Mouse (Mus musculus) heart, adult 2 months (tissue): Measurements from ENCODE around the gene Fbxw7. TPM values are rescaled to one million over a fixed set of nuclear protein-coding genes. Genes with fewer than 3 reads are reported as not detected.
A peak's percentile ranks its signal among the peaks of the same experiment; 100 is the strongest.

ENCODE experiments used
- DNase-seq, 2 experiments: peaks; one replicate each; pipeline ENCODE4 v3.0.0; 2021
- H3K27ac ChIP-seq: fragments of 200-600 bp; 2 replicates; pipeline ENCODE4 v1.8.1; 2022
- H3K27me3 ChIP-seq: fragments of 200-500 bp; 2 replicates; pipeline ENCODE4 v1.6.1; 2012; ENCODE audit warnings: mild to moderate bottlenecking, low read length, inconsistent platforms, mixed read lengths; ENCODE audit not compliant: control insufficient read depth, insufficient read depth
- H3K36me3 ChIP-seq: fragments of 200-500 bp; 2 replicates; pipeline ENCODE4 v1.6.1; 2012; ENCODE audit warnings: low read length, inconsistent platforms; ENCODE audit not compliant: control insufficient read depth, insufficient read depth
- H3K4me1 ChIP-seq: fragments of 200-500 bp; 2 replicates; pipeline ENCODE4 v1.6.1; 2011; ENCODE audit warnings: low read length; ENCODE audit not compliant: control insufficient read depth, insufficient read depth
- H3K4me3 ChIP-seq: fragments of 200-600 bp; 2 replicates; pipeline ENCODE4 v1.8.1; 2022
- H3K79me2 ChIP-seq: fragments of 200-500 bp; replicated peaks from 2 replicates; pipeline ENCODE4 v1.6.1; 2012; ENCODE audit warnings: mild to moderate bottlenecking, inconsistent platforms, low read length, moderate library complexity, mixed read lengths; ENCODE audit not compliant: control insufficient read depth, insufficient read depth
- H3K9ac ChIP-seq: fragments of 200-500 bp; 2 replicates; pipeline ENCODE4 v1.6.1; 2012; ENCODE audit warnings: low read depth, mild to moderate bottlenecking, control low read depth, inconsistent platforms, low read length, mixed read lengths
- CTCF ChIP-seq: fragments of 200-600 bp; IDR thresholded peaks from 2 replicates; pipeline ENCODE4 v1.8.1; 2022; ENCODE audit warnings: antibody characterized with exemption, mild to moderate bottlenecking, moderate library complexity
- EP300 ChIP-seq: fragments of 200-500 bp; IDR thresholded peaks from 2 replicates; pipeline ENCODE4 v1.6.1; 2011; ENCODE audit warnings: low read depth, low read length, control low read depth; ENCODE audit not compliant: insufficient read depth
- POLR2A ChIP-seq: fragments of 200-500 bp; IDR thresholded peaks from 2 replicates; pipeline ENCODE4 v1.6.1; 2011; ENCODE audit warnings: mild to moderate bottlenecking, low read depth, low read length, control low read depth; ENCODE audit not compliant: insufficient read depth
- whole genome bisulfite sequencing: fragments of 180-500 bp; shearing (Covaris S2); methylation state at CpG from one replicate; pipeline ENCODE4 v1.1.7; 2018; 5-methylcytosine and 5-hydroxymethylcytosine counted together
- intact Hi-C: fragments of 180-260 bp; cut with DNase I; formaldehyde crosslinking; loops from one replicate; pipeline ENCODE4 v1.15.1; 2025
- polyA plus RNA-seq: library from polyadenylated mRNA; depleted of rRNA; stranded (reverse); fragments of >200 nt; gene quantifications from 2 replicates; pipeline ENCODE4 v1.2.3, GENCODE M21; 2012
- total RNA-seq, 2 experiments: library from RNA; stranded (reverse); gene quantifications; 2 replicates each; pipeline ENCODE4 v1.2.3; 2021

Gene Fbxw7
- total and polyA plus RNA-seq, 3 experiments, result 14.3 to 44.9 (median 42.8) TPM

GRCm38 (mm10) chr3:84972881-84973280 lies 157.8 kb downstream of the Fbxw7 start:
- no peak overlapping the region for H3K9ac ChIP-seq
- H3K4me3 ChIP-seq, result no peak overlapping the region
- TF ChIP-seq CTCF (no peak), POLR2A (no peak), EP300 (no peak)
- no peaks in the 10 kb centered on the region; the same call in 1 of the 2 replicates for H3K79me2 ChIP-seq
- WGBS, result 93% methylated on average over 2 of the region's 2 CpGs
- no peaks in the 10 kb centered on the region for H3K27me3 ChIP-seq
- H3K36me3 ChIP-seq, result peaks cover 7% of the 10 kb centered on the region
- intact Hi-C loops, result no loop called here
- no peak overlapping the region for H3K27ac ChIP-seq
- H3K4me1 ChIP-seq, result no peaks in the 10 kb centered on the region
- no peak for DNase-seq

DNA sequence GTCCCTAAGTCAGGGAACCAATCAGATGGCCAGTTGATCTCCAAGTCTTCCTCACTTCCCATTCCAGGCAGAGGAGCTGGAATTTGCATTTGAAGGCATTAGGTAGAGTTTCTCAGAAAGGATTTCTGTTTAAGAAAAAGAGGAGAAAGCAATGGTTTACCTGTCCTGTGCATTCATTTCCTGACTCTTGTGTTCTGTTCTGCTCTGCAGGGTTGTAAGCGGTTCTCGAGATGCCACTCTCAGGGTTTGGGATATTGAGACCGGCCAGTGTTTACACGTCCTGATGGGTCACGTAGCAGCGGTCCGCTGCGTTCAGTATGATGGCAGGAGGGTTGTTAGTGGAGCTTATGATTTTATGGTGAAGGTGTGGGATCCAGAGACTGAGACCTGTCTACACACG lies 159.1 kb downstream of the Fbxw7 start:
- 97% methylated on average over 9 of the region's 9 CpGs for WGBS
- no peak overlapping the region for H3K27ac ChIP-seq
- intact Hi-C loops, result no loop called here
- TF ChIP-seq CTCF, result no peak
- no peak for TF ChIP-seq POLR2A
- no peaks in the 10 kb centered on the region; the same call in 1 of the 2 replicates for H3K79me2 ChIP-seq
- no peak overlapping the region for H3K9ac ChIP-seq
- DNase-seq, result no peak
- peaks cover 5% of the 10 kb centered on the region for H3K36me3 ChIP-seq
- H3K27me3 ChIP-seq, result no peaks in the 10 kb centered on the region
- H3K4me3 ChIP-seq, result no peak overlapping the region
- H3K4me1 ChIP-seq, result no peaks in the 10 kb centered on the region

- H3K4me1 ChIP-seq, result no peaks in the 10 kb centered on the region; the same call in 1 of the 2 replicates
- H3K4me3 ChIP-seq, result no peak overlapping the region
- H3K27me3 ChIP-seq, result no peaks in the 10 kb centered on the region
- H3K36me3 ChIP-seq, result peaks cover 2% of the 10 kb centered on the region; the same call in 1 of the 2 replicates
- no peak overlapping the region for H3K27ac ChIP-seq
- intact Hi-C loops, result no loop called here
- DNase-seq, result no peak
- 91% methylated on average over 11 of the region's 11 CpGs for WGBS
- TF ChIP-seq CTCF (no peak), EP300 (no peak), POLR2A (no peak)
- no peak overlapping the region for H3K9ac ChIP-seq
- H3K79me2 ChIP-seq, result no peaks in the 10 kb centered on the region
These were observed 163.6 kb downstream of the Fbxw7 start for GRCm38 (mm10) chr3:84978676-84979075.

GRCm38 (mm10) chr3:84980158-84980557 lies 165.1 kb downstream of the Fbxw7 start:
- H3K9ac ChIP-seq, result no peak overlapping the region
- TF ChIP-seq CTCF, result no peak
- no peak for TF ChIP-seq EP300
- TF ChIP-seq POLR2A, result no peak
- H3K36me3 ChIP-seq, result peaks cover 2% of the 10 kb centered on the region; the same call in 1 of the 2 replicates
- H3K79me2 ChIP-seq, result no peaks in the 10 kb centered on the region
- no peaks in the 10 kb centered on the region; the same call in 1 of the 2 replicates for H3K4me1 ChIP-seq
- no peaks in the 10 kb centered on the region for H3K27me3 ChIP-seq
- WGBS, result 94% methylated on average over 2 of the region's 2 CpGs
- intact Hi-C loops, result no loop called here
- no peak overlapping the region for H3K27ac ChIP-seq
- no peak for DNase-seq
- no peak overlapping the region for H3K4me3 ChIP-seq

GRCm38 (mm10) chr3:84982688-84983087 lies 167.6 kb downstream of the Fbxw7 start:
- no peaks in the 10 kb centered on the region; the same call in 1 of the 2 replicates for H3K4me1 ChIP-seq
- WGBS, result 67% methylated on average over 4 of the region's 4 CpGs
- intact Hi-C loops, result no loop called here
- no peak overlapping the region for H3K27ac ChIP-seq
- H3K79me2 ChIP-seq, result no peaks in the 10 kb centered on the region
- H3K27me3 ChIP-seq, result no peaks in the 10 kb centered on the region
- H3K9ac ChIP-seq, result no peak overlapping the region
- DNase-seq, result no peak
- H3K4me3 ChIP-seq, result no peak overlapping the region
- TF ChIP-seq POLR2A (no peak), EP300 (no peak), CTCF (no peak)
- H3K36me3 ChIP-seq, result no peaks in the 10 kb centered on the region; the same call in 1 of the 2 replicates

DNA sequence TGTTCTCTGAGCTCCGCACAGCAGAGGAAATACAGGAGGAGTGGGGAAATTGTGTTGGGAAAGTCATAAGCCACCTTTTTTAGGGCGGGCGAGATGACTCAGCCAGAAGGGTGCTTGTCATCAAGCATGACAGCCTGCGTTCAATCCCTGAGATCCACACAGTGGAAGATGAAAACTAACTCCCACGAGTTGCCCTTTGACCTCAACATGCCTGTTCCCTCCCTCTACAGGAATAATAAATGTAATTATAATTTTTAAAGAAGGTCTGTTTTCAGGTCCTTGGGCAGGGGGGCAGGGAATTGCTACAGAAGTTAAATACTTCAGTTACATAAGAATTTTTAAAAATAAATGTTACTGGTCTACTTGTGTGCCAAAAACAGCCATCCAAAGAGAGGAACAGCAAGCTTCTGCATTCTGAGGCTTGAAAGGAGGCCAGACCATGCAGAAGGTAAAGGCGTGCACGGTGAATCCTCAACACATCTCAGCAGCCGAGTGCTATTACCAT lies 170.1 kb downstream of the Fbxw7 start:
- Histone ChIP-seq H3K27me3 (no peaks in the 10 kb centered on the region), H3K4me1 (no peaks in the 10 kb centered on the region; the same call in 1 of the 2 replicates), H3K36me3 (no peaks in the 10 kb centered on the region), H3K9ac (no peak overlapping the region), H3K4me3 (no peak overlapping the region), H3K79me2 (no peaks in the 10 kb centered on the region), H3K27ac (no peak overlapping the region)
- peak in 1 of 2 experiments; percentile 13 for DNase-seq
- intact Hi-C loops, result no loop called here
- TF ChIP-seq EP300, result no peak
- WGBS, result 71% methylated on average over 8 of the region's 8 CpGs

GRCm38 (mm10) chr3:84988880-84989279 lies 173.8 kb downstream of the Fbxw7 start:
- DNase-seq, result no peak

More at GRCm38 (mm10) chr3:84988880-84989279, 173.8 kb downstream of the Fbxw7 start:
- intact Hi-C loops, result no loop called here
- Histone ChIP-seq H3K27me3 (no peaks in the 10 kb centered on the region), H3K79me2 (no peaks in the 10 kb centered on the region), H3K27ac (no peak overlapping the region), H3K36me3 (no peaks in the 10 kb centered on the region), H3K4me1 (no peaks in the 10 kb centered on the region), H3K9ac (no peak overlapping the region), H3K4me3 (no peak overlapping the region)
- 88% methylated on average over 4 of the region's 4 CpGs for WGBS
- TF ChIP-seq CTCF (no peak), POLR2A (no peak), EP300 (no peak)
